8 mouse cellular contexts compared by ENCODE assay signal in genomic region chr5:118559584-118560384, GRCm38 (mm10). TPM values are rescaled to one million over a fixed set of nuclear protein-coding genes. Genes with fewer than 3 reads are reported as not detected.
DNase-seq lines count a peak whose midpoint lies in the region; ATAC-seq and TF ChIP-seq lines count a peak whose summit lies in the region.

No protein-coding gene starts in this region.

- H3K27ac ChIP-seq in heart, embryonic 13.5 days (replicated peaks) = peak overlapping the region; percentile 91
- H3K27ac ChIP-seq in liver, embryonic 14.5 days = peak overlapping the region; percentile 84
- peak overlapping the region; percentile 93 for H3K27ac ChIP-seq in stomach, embryonic 15.5 days

- TF ChIP-seq EP300 in liver, embryonic 14.5 days (IDR thresholded peaks at IDR 0.05; ENCODE audit: low read depth) = no peak

- peak; percentile 82 for ATAC-seq in erythroblast, adult 5-6 weeks (replicated peaks; ENCODE audit: low FRiP score, poor library complexity, severe bottlenecking)
- ATAC-seq in heart, embryonic 13.5 days (ENCODE audit: extremely low read depth, insufficient number of reproducible peaks, low FRiP score, low TSS enrichment) = peak; percentile 92
- peak; percentile 86 for ATAC-seq in liver, embryonic 14.5 days (ENCODE audit: insufficient read depth)
- peak; percentile 89 for ATAC-seq in stomach, embryonic 15.5 days (ENCODE audit: insufficient read depth, low FRiP score, low read depth)

- H3K79me2 ChIP-seq in C2C12 (ENCODE audit: control insufficient read depth, insufficient read depth) = peaks cover 41% of the 10 kb centered on the region

- TF ChIP-seq CTCF in C2C12 (IDR thresholded peaks at IDR 0.05; ENCODE audit: control insufficient read depth, insufficient read depth, insufficient read length) = peak; percentile 70
- peak; percentile 47 for TF ChIP-seq CTCF in liver, embryonic 14.5 days (IDR thresholded peaks at IDR 0.05; ENCODE audit: low read depth)

- H3K4me1 ChIP-seq in heart, embryonic 13.5 days = peaks cover 42% of the 10 kb centered on the region
- peaks cover 34 to 39% of the 10 kb centered on the region in 2 experiments for H3K4me1 ChIP-seq in liver, embryonic 14.5 days (replicated peaks; ENCODE audit: control insufficient read depth in 2 of 2, insufficient read depth in 2 of 2, low read length in 1 of 2)
- H3K4me1 ChIP-seq in stomach, embryonic 15.5 days = peaks cover 9% of the 10 kb centered on the region

- H3K36me3 ChIP-seq in C2C12 (ENCODE audit: control insufficient read depth, insufficient read depth) = no peaks in the 10 kb centered on the region
- no peaks in the 10 kb centered on the region for H3K36me3 ChIP-seq in heart, embryonic 13.5 days
- no peaks in the 10 kb centered on the region for H3K36me3 ChIP-seq in liver, embryonic 14.5 days (replicated peaks; ENCODE audit: control insufficient read depth, insufficient read depth, low read depth)
- H3K36me3 ChIP-seq in stomach, embryonic 15.5 days = no peaks in the 10 kb centered on the region

- H3K4me3 ChIP-seq in C2C12 (ENCODE audit: insufficient read depth, poor library complexity, severe bottlenecking) = peak overlapping the region; percentile 52
- peak overlapping the region; percentile 92 for H3K4me3 ChIP-seq in heart, embryonic 13.5 days
- peak overlapping the region; percentile 81 to 96 for H3K4me3 ChIP-seq in liver, embryonic 14.5 days (ENCODE audit: insufficient read depth in 1 of 2, low read depth in 2 of 2, low read length in 2 of 2)
- peak overlapping the region; percentile 80 for H3K4me3 ChIP-seq in stomach, embryonic 15.5 days (replicated peaks)

- WGBS in heart, embryonic 13.5 days = under 1% methylated on average over 43 of the region's 101 CpGs
- WGBS in liver, embryonic 14.5 days (ENCODE audit: insufficient replicate concordance) = under 1% methylated on average over 92 of the region's 101 CpGs
- WGBS in stomach, embryonic 15.5 days = under 1% methylated on average over 71 of the region's 101 CpGs

- DNase-seq in brain, adult 2 months (ENCODE audit: low read depth, low spot score) = peak; percentile 88
- peak; percentile 92 for DNase-seq in kidney, postnatal 10 days
- peak; percentile 71 to 73 (median 72) for DNase-seq in liver, embryonic 14.5 days (ENCODE audit: low read depth in 3 of 3, low spot score in 3 of 3)
- peak; percentile 86 for DNase-seq in neural tube, embryonic 10.5 days (ENCODE audit: extremely low spot score, low spot score)

- H3K4me2 ChIP-seq in heart, embryonic 13.5 days = peak overlapping the region; percentile 85
- peak overlapping the region; percentile 94 for H3K4me2 ChIP-seq in liver, embryonic 14.5 days (ENCODE audit: low read depth)
- H3K4me2 ChIP-seq in stomach, embryonic 15.5 days = peak overlapping the region; percentile 72

- no peaks in the 10 kb centered on the region for H3K27me3 ChIP-seq in C2C12 (ENCODE audit: control insufficient read depth, insufficient read depth, insufficient read length)
- H3K27me3 ChIP-seq in heart, embryonic 13.5 days (replicated peaks) = no peaks in the 10 kb centered on the region; the same call in none of the 2 replicates
- peaks cover 4% of the 10 kb centered on the region for H3K27me3 ChIP-seq in liver, embryonic 14.5 days (ENCODE audit: control insufficient read depth, insufficient read depth, low read length)
- H3K27me3 ChIP-seq in stomach, embryonic 15.5 days (replicated peaks) = no peaks in the 10 kb centered on the region; the same call in 1 of the 2 replicates

- H3K79me3 ChIP-seq in C2C12 (ENCODE audit: low read depth) = peaks cover 38% of the 10 kb centered on the region

- 0 out of 2 replicates have a peak, but pooled peaks cover 5% of the 10 kb centered on the region for H3K9me3 ChIP-seq in heart, embryonic 13.5 days
- H3K9me3 ChIP-seq in liver, embryonic 14.5 days (ENCODE audit: control insufficient read depth, low read length) = no peaks in the 10 kb centered on the region
- no peaks in the 10 kb centered on the region for H3K9me3 ChIP-seq in stomach, embryonic 15.5 days

- peak overlapping the region; percentile 64 for H3ac ChIP-seq in C2C12 (ENCODE audit: control insufficient read depth, insufficient read length, low read depth)

- H3K9ac ChIP-seq in heart, embryonic 13.5 days = peak overlapping the region; percentile 96
- H3K9ac ChIP-seq in liver, embryonic 14.5 days (replicated peaks) = peak overlapping the region; percentile 97
- peak overlapping the region; percentile 91 for H3K9ac ChIP-seq in stomach, embryonic 15.5 days

TF ChIP-seq in C2C12, 6 proteins besides CTCF, POLR2A, EP300 and RAD21:
- TF ChIP-seq CEBPB (IDR thresholded peaks at IDR 0.05; ENCODE audit: low read depth) (no peak), USF1 (IDR thresholded peaks at IDR 0.05; ENCODE audit: low read depth) (peak; percentile 68)

RNA-seq across cellular contexts. Expression of gene Med13l, which starts 0.7 kb away (rescaled TPM):
- 6.7 TPM for polyA plus RNA-seq in C2C12 (2012; fragmentation: generic; extraction: Trizol)
- 49.2 and 56.6 TPM in 2 replicates for total RNA-seq in erythroblast, adult 5-6 weeks (2015; ENCODE audit: low replicate concordance)
- 82.2 and 99.3 TPM in 2 replicates for total RNA-seq in erythroblast, adult 5-6 weeks (2017; ENCODE audit: low replicate concordance)
- 6.3 and 6.8 TPM in 2 replicates for polyA plus RNA-seq in heart, embryonic 13.5 days (2015; fragmentation: Nextera tagmentation; extraction: Ambion mirVana)
- 6.4 and 7.1 TPM in 2 replicates for polyA plus RNA-seq in liver, embryonic 14.5 days (2012; rRNA removed)
- 9.9 and 10.7 TPM in 2 replicates for polyA plus RNA-seq in liver, embryonic 14.5 days (2014; fragmentation: Nextera tagmentation; extraction: Ambion mirVana)
- 10.7 and 11.5 TPM in 2 replicates for polyA plus RNA-seq in stomach, embryonic 15.5 days (2015; fragmentation: Nextera tagmentation; extraction: Ambion mirVana)

Comparison
In these comparisons a context has a peak if more than half of its experiments do, and no peak if none do; other contexts are left out.
1. Peak in every context shown above with its lines: DNase-seq, ATAC-seq, H3K4me3 ChIP-seq and H3K27ac ChIP-seq.